ENCODE assay signal across 23 mouse cellular contexts in genomic region chr16:43534103-43534502, GRCm38 (mm10).
DNase-seq lines count a peak whose midpoint lies in the region; ATAC-seq and TF ChIP-seq lines count a peak whose summit lies in the region.
"Had no signal": no experiment of that assay in that cellular context is flagged by ENCODE, and none has a peak within 500 bp of the region (broad histone marks: within the 10 kb centered on the region; RNA-seq: fewer than 3 reads in every experiment).

No protein-coding gene starts in this region.

- H3K27me3 ChIP-seq in forebrain, embryonic 13.5 days, result no peaks in the 10 kb centered on the region
- no peaks in the 10 kb centered on the region for H3K27me3 ChIP-seq in forebrain, embryonic 10.5 days (ENCODE audit: poor library complexity, severe bottlenecking)
- H3K27me3 ChIP-seq in CH12.LX (replicated peaks), result no peaks in the 10 kb centered on the region
- H3K27me3 ChIP-seq in forebrain, embryonic 15.5 days, result no peaks in the 10 kb centered on the region
- H3K27me3 ChIP-seq: embryonic facial prominence, embryonic 12.5 days; neural tube, embryonic 12.5 days; stomach, embryonic 15.5 days had no signal

- peak overlapping the region; percentile 75 for H3K27ac ChIP-seq in forebrain, embryonic 13.5 days
- no peak overlapping the region for H3K27ac ChIP-seq in forebrain, embryonic 10.5 days
- peak overlapping the region; percentile 49 for H3K27ac ChIP-seq in CH12.LX (ENCODE audit: insufficient read depth, low read depth)
- H3K27ac ChIP-seq in forebrain, embryonic 15.5 days (replicated peaks), result peak overlapping the region; percentile 77
- H3K27ac ChIP-seq: embryonic facial prominence, embryonic 12.5 days; heart, embryonic 10.5 days; neural tube, embryonic 12.5 days; stomach, embryonic 15.5 days had no signal

- H3K4me1 ChIP-seq in forebrain, embryonic 13.5 days, result peaks cover 43% of the 10 kb centered on the region
- H3K4me1 ChIP-seq in forebrain, embryonic 10.5 days, result no peaks in the 10 kb centered on the region
- H3K4me1 ChIP-seq in CH12.LX (ENCODE audit: control insufficient read depth in 1 of 2, insufficient read depth in 2 of 2), result peaks cover 19 to 91% of the 10 kb centered on the region in 2 experiments
- H3K4me1 ChIP-seq in forebrain, embryonic 15.5 days, result peaks cover 54% of the 10 kb centered on the region
- H3K4me1 ChIP-seq: embryonic facial prominence, embryonic 12.5 days; stomach, embryonic 15.5 days had no signal

- no peak for TF ChIP-seq CTCF in CH12.LX (conservative IDR thresholded peaks at IDR 0.05 in 1 of 2, IDR thresholded peaks at IDR 0.05 in 1 of 2; ENCODE audit: low read depth in 2 of 2, low read length in 2 of 2)

- H3K9me3 ChIP-seq in forebrain, embryonic 13.5 days (replicated peaks), result no peaks in the 10 kb centered on the region
- H3K9me3 ChIP-seq in forebrain, embryonic 10.5 days, result no peaks in the 10 kb centered on the region
- H3K9me3 ChIP-seq in CH12.LX (replicated peaks; ENCODE audit: low read length), result no peaks in the 10 kb centered on the region
- H3K9me3 ChIP-seq in forebrain, embryonic 15.5 days, result no peaks in the 10 kb centered on the region
- H3K9me3 ChIP-seq: embryonic facial prominence, embryonic 12.5 days; G1E; heart, embryonic 10.5 days; neural tube, embryonic 12.5 days; stomach, embryonic 15.5 days had no signal

- in situ Hi-C loops in CH12.LX (cut with MboI; ENCODE audit: low pct_ligation_motif_present, low pct_unique_long_range_greater_than_20kb, low sequenced_read_pairs), result no loop called here

- ATAC-seq in forebrain, embryonic 13.5 days, result peak; percentile 89
- peak; percentile 86 for ATAC-seq in forebrain, embryonic 15.5 days (replicated peaks)
- ATAC-seq: activated CD4-positive, CD25-positive, alpha-beta regulatory T cell, adult 4 months; CD4-positive, CD25-positive, alpha-beta regulatory T cell, adult 4 months; intestine, embryonic 16.5 days had no signal

- no peak for DNase-seq in forebrain, embryonic 10.5 days (ENCODE audit: extremely low spot score, low spot score)
- peak; percentile 38 for DNase-seq in layer of hippocampus, adult 9-11 months
- DNase-seq in layer of hippocampus, adult 11-12 months (ENCODE audit: low spot score), result no peak
- no peak for DNase-seq in CH12.LX (ENCODE audit: extremely low read depth)
- DNase-seq in cerebellum, adult 9-11 months, result no peak
- no peak for DNase-seq in embryo, embryonic 11 days
- DNase-seq: adrenal gland, postnatal 36 days; cerebellum, adult 8-10 months; gastrocnemius, postnatal 36 days; kidney, postnatal 36 days; lung, postnatal 14 days; thymus, adult 2 months had no signal

- peaks cover 93% of the 10 kb centered on the region for H3K79me2 ChIP-seq in CH12.LX (replicated peaks; ENCODE audit: control insufficient read depth, extremely low read depth, insufficient read depth, poor library complexity, severe bottlenecking)

- TF ChIP-seq POLR2A in CH12.LX (IDR thresholded peaks at IDR 0.05; ENCODE audit: low read depth, low read length), result no peak

- no peak overlapping the region for H3K4me2 ChIP-seq in forebrain, embryonic 13.5 days
- H3K4me2 ChIP-seq in CH12.LX (ENCODE audit: insufficient read depth, low read depth, poor library complexity, severe bottlenecking), result no peak overlapping the region
- H3K4me2 ChIP-seq in forebrain, embryonic 15.5 days (replicated peaks), result no peak overlapping the region
- H3K4me2 ChIP-seq: embryonic facial prominence, embryonic 12.5 days; neural tube, embryonic 12.5 days; stomach, embryonic 15.5 days had no signal

- dilution Hi-C loops in CH12.LX (cut with MboI; ENCODE audit: extremely low pct_ligation_motif_present, extremely low pct_unique_long_range_greater_than_20kb, low sequenced_read_pairs), result no loop called here

- WGBS in forebrain, embryonic 13.5 days, result 36% methylated on average over 3 of the region's 3 CpGs
- 95% methylated on average over 3 of the region's 3 CpGs for WGBS in forebrain, embryonic 10.5 days
- WGBS in forebrain, embryonic 15.5 days, result 19% methylated on average over 3 of the region's 3 CpGs

- H3K36me3 ChIP-seq in forebrain, embryonic 13.5 days (ENCODE audit: poor library complexity, severe bottlenecking), result 0 out of 2 replicates have a peak, but pooled peaks cover 3% of the 10 kb centered on the region
- no peaks in the 10 kb centered on the region for H3K36me3 ChIP-seq in forebrain, embryonic 10.5 days (replicated peaks)
- H3K36me3 ChIP-seq in CH12.LX (replicated peaks in 1 of 2; ENCODE audit: control insufficient read depth in 1 of 2, insufficient read depth in 1 of 2, low read length in 1 of 2), result peaks cover 10 to 81% of the 10 kb centered on the region in 2 experiments
- H3K36me3 ChIP-seq in forebrain, embryonic 15.5 days, result no peaks in the 10 kb centered on the region
- H3K36me3 ChIP-seq: embryonic facial prominence, embryonic 12.5 days; G1E; heart, embryonic 10.5 days; neural tube, embryonic 12.5 days; stomach, embryonic 15.5 days had no signal

- no peak overlapping the region for H3K4me3 ChIP-seq in forebrain, embryonic 13.5 days
- H3K4me3 ChIP-seq in forebrain, embryonic 10.5 days, result no peak overlapping the region
- H3K4me3 ChIP-seq in CH12.LX (replicated peaks in 1 of 3; ENCODE audit: low read depth in 2 of 3, low read length in 2 of 3, poor library complexity in 1 of 3), result no peak overlapping the region
- no peak overlapping the region for H3K4me3 ChIP-seq in forebrain, embryonic 15.5 days
- H3K4me3 ChIP-seq: embryonic facial prominence, embryonic 12.5 days; erythroblast, embryonic 14.5 days; heart, embryonic 10.5 days; neural tube, embryonic 12.5 days; stomach, embryonic 15.5 days had no signal

- no peak for TF ChIP-seq EP300 in CH12.LX (IDR thresholded peaks at IDR 0.05; ENCODE audit: low read length)

- no peak for TF ChIP-seq RAD21 in CH12.LX (IDR thresholded peaks at IDR 0.05; ENCODE audit: low read depth, low read length)

- H3K9ac ChIP-seq in forebrain, embryonic 13.5 days, result no peak overlapping the region
- no peak overlapping the region for H3K9ac ChIP-seq in CH12.LX (ENCODE audit: insufficient read depth, low read depth)
- no peak overlapping the region for H3K9ac ChIP-seq in forebrain, embryonic 15.5 days (replicated peaks)
- H3K9ac ChIP-seq: embryonic facial prominence, embryonic 12.5 days; neural tube, embryonic 12.5 days; stomach, embryonic 15.5 days had no signal

TF ChIP-seq in CH12.LX, 34 proteins besides CTCF, POLR2A, EP300 and RAD21:
- TF ChIP-seq RCOR1 (conservative IDR thresholded peaks at IDR 0.05; ENCODE audit: low read depth, low read length) (no peak), JUN (IDR thresholded peaks at IDR 0.05; ENCODE audit: insufficient read depth, low read depth, low read length) (no peak), MYC (IDR thresholded peaks at IDR 0.05; ENCODE audit: low read depth, low read length) (no peak), NELFE (IDR thresholded peaks at IDR 0.05; ENCODE audit: low read depth, low read length) (no peak), USF1 (IDR thresholded peaks at IDR 0.05; ENCODE audit: low read depth, low read length) (no peak), ETS1 (conservative IDR thresholded peaks at IDR 0.05; ENCODE audit: low read depth, low read length) (no peak), ZKSCAN1 (IDR thresholded peaks at IDR 0.05; ENCODE audit: borderline replicate concordance, low read depth, low read length) (no peak), POLR2AphosphoS2 (IDR thresholded peaks at IDR 0.05; ENCODE audit: low read depth, low read length) (no peak), MXI1 (IDR thresholded peaks at IDR 0.05; ENCODE audit: low read depth, low read length) (no peak), UBTF (IDR thresholded peaks at IDR 0.05; ENCODE audit: low read depth, low read length) (no peak), ZNF384 (IDR thresholded peaks at IDR 0.05; ENCODE audit: low read depth, low read length) (no peak), JUND (conservative IDR thresholded peaks at IDR 0.05; ENCODE audit: low read depth, low read length) (no peak), ELF1 (IDR thresholded peaks at IDR 0.05; ENCODE audit: low read depth, low read length) (no peak), SMC3 (IDR thresholded peaks at IDR 0.05; ENCODE audit: low read depth, low read length) (no peak), E2F4 (IDR thresholded peaks at IDR 0.05; ENCODE audit: insufficient replicate concordance, low read depth, low read length) (no peak), CHD2 (IDR thresholded peaks at IDR 0.05; ENCODE audit: low read length) (no peak), GABPA (IDR thresholded peaks at IDR 0.05; ENCODE audit: insufficient replicate concordance, low read depth, low read length) (no peak)
